Mouse (Mus musculus) cerebral cortex, adult 2 months (tissue): Measurements from ENCODE around the gene Chst3.

ENCODE experiments used
- WGBS: fragments of 180-500 bp; shearing (Covaris S2); methylation state at CpG from one replicate; pipeline ENCODE4 v1.1.7; 2018; 5-methylcytosine and 5-hydroxymethylcytosine counted together

Gene Chst3

DNA sequence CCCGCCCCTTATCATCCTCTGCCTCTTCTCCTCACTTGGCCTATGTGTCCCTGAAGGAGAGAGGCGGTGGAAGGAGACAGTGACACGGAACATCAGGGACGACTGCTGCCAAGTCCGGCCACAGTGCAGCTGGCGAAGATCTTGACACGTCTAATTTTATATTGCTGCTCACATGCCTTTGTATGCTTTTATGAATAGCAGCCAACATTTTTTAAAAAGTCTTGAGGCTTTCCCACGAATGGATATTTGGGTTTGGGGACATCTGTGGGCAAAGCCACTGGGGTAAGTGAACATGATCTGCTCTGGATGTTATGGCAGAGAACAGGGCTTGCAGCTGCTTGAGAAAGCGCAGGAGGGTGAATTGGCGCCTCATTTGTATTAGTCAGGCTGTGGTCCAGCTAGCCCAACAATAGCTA, 21.6 kb downstream of the Chst3 start:
- WGBS: 60% methylated on average over 10 of the region's 10 CpGs

DNA sequence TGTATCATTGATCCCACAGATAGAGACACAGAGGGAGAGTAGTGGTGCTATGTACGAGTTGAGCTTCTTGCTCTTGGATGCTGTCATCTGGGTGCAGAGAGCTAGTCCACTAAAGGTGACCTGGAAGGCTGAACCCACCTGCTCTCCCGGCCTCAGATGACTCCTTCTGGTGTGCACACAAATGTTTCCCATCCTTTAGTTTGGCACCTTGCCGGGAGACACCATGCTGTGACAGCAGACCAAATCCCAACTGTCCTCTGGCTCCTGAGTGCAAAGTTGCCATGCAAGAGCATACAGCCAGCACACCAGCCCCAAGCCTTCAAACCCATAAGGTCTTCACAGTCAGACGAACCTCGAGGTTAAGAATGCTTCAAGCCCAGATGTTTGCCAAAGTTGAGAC, 22.1 kb downstream of the Chst3 start:
- 63% methylated on average over 5 of the region's 5 CpGs for WGBS

DNA sequence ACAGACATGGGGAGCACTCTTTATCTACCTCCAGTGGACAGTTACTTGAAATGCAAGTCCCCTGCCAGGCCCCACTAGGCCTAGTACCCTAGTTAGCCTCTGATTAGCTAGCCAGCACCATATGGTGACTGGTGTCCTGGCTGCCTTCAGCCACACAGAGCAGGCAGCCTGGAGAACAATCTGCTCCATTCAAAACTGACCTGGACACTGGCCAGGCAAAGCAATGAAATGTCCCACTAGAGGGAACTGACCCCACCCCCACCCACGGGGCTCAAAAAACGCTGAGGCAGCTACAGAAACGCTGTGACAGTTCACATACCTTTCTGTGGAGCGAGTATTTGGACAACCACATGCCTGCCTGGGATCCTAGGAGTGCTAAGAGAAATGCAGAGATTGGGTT, 24.0 kb downstream of the Chst3 start:
- WGBS: 42% methylated on average over 4 of the region's 4 CpGs

DNA sequence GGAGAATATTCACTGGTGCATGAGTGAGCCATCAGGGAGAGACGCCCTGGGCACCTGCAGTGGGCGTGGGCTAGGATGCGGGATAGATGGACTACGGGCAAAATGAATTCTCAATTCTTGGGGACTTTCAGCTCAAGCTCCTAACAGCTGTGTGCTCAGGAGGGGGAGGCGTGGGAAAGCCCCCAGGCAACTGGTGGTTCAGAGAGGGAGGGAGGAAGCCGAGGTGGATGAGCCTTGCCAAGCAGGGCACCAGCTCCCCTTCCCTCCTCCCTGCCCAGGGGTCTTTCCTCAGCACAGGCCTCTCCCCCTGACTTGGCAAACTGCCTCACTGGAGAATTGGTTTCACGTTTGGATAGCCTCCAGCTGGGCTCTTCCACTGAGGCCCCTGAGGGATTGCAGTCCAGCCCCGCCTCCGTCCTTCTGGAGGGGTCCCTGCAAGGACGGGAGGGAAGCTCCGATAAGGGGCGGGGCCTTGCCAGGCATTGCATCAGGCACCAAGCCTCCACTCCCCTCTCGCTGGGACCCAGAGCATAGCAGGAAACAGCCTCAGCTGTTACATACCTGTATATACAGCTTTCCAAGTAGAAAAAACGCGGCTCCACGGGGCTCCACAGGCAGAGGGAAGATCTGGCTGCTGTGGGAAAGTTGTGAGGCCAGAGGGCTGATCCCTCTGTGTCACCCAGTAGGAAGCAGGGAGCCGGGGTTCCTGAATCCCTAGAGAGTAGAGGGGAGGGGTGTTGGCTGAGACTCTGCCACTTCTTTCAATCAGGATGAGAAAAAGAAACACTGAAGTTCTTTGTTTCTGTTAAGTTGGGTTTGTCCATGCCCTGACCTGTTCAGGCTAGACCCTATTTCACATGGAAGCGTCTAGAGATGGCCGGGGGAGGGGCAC, 25.3 kb downstream of the Chst3 start:
- 17% methylated on average over 19 of the region's 19 CpGs for WGBS

DNA sequence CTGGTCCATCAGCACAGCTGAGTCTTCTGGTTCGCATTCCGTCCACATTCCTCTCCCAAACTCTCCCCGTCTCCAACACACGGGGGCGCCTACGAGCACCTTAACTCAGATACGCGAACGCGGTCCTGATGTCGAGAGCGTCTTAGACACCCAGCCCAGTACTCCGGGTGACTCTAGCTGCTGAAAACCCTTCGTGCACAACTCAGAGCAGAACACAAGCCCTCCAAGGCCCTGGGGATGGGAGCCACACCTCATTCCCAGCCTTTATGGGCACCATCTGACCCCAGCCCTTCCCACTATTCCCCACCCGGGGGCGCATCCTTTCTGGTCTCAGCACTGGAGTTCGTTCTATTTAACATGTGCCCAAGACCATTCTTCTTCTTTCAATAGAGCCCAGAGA, 27.3 kb downstream of the Chst3 start:
- under 1% methylated on average over 17 of the region's 17 CpGs for WGBS

DNA sequence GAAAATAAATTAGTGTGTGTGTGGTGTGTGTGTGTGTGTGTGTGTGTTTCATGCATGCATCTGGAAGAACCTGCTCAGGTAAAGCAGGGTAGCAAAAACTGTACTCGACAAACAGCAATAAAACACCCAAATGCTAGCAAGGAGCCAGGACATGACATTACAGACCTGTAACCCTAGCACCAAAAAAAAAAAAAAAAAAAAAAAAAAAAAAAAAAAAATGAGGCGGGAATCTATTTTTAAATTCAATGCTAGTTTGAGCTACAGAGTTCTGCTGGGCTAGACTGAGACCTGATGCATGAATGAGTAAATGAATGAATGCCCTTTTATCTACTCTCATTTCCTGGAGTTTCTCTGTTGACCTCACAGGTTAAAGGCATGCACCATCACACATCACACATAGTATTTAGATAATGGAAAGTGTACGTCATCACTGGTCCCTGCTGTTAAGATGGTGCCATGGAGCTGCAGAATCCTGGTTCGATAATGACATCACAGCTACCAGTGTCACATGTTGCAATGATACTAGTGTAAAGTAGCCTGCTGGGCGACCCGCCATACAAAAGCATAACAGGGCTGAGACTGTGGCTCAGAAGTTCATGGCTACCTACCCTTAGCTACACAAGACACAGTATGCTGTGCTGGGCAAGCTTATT, 29.4 kb downstream of the Chst3 start:
- 79% methylated on average over 6 of the region's 6 CpGs for WGBS

DNA sequence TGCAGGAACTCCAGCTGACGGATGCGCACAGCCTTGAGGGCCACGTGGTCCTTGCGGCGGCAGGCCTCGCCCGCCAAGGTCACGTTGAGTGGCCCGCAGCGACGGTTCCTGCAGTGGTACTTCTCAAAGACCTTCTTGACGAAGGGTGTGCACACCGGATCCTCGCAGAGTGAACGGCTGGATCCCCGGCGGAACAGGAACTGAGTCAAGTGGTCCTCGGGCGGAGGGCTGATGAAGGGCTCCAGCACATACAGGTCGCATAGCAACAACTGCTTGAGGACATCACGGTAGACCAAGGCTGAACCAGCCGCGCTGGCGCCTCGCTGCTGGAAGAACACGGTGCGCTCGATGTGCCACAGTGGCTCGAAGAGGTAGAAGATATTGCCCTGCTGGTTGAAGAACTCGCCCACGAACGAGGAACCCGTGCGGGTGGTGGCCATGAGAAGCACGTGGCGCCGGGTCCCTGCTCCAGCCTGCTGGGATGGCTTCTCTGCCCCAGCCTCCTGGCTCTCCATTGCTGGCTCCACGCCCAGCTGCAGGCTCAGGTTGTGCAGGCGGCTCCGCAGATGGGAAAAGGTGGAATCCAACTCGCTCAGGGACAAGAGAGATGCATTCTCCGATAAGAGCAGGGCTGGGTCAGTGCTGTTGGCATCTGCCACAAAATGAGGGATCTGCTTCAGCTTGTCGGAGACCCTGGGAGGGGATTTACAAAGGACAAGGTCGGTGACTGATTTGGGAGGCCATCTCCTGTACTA, 32.7 kb downstream of the Chst3 start:
- 90% methylated on average over 44 of the region's 44 CpGs for WGBS

DNA sequence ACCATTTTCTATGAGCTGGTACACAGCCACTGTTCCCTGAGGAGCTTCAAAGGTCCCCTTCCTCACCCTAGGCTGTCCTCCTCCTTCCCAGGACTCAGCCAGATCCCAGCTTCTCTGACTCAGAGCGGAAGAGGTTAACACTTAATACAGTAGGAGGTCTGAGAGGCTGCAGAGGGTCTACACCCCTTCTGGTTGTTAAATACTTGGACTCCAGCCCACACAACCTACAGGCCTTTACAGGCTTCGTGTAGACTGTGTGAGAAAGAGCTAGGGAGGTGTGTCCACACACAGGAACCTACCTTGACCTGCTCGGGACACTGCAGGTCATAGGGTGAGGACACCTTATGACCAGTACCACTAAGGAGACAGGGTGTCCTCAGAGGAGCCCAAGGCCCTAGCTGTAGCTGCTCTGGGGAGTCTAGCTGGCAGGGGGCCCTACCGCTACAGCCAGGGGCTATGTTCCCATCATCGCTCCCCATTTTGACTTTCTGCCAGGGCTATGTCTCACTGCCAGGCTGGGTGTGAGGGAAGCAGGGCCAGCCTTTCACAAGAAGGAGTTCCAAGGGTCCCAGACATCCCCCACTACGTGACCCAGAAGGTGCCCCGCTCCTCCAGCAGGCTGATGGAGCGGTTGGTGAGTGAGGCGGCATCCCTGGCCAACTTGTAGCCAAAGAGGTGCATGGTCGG, 33.9 kb downstream of the Chst3 start:
- 78% methylated on average over 10 of the region's 10 CpGs for WGBS

DNA sequence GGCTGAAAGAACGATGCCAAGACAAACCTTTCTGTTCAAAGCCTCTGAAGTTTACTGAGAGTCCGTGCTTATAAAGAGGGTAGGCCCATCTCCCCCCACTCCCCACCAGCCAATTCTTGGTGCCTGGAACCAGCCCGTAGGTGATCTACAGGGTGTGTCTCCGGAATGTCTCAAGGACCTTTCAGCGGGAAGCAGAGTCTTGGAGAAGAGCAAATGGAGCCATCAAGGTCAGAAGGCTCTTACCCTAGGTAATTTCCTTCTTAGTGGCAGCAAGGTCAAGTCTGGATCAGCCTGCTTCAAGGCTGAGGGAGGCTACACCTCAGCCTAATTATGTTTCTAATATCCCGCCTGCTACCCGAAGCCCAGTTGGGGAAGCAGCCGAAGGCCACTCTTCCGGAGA, 43.8 kb downstream of the Chst3 start:
- WGBS: 93% methylated on average over 9 of the region's 9 CpGs

DNA sequence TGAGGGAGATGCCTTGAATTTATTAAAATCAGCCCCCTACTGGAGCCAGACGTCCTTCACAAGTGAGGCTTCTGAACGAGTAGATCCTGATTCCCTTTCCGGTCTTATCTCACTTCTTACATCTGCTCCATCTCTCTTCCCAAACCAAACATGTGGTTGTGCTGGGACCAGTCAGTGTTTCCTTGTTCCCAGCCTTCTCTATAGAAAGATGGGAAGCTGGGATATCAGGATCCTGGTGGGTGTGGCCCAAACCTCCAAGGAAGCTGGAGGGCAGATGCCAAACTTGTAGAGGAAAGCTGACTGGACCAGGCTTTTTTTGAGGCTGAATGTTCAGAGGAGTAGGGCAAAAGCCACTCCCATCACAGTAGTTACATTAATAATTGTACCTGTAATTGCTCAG, 44.6 kb downstream of the Chst3 start:
- 49% methylated on average over 3 of the region's 3 CpGs for WGBS

DNA sequence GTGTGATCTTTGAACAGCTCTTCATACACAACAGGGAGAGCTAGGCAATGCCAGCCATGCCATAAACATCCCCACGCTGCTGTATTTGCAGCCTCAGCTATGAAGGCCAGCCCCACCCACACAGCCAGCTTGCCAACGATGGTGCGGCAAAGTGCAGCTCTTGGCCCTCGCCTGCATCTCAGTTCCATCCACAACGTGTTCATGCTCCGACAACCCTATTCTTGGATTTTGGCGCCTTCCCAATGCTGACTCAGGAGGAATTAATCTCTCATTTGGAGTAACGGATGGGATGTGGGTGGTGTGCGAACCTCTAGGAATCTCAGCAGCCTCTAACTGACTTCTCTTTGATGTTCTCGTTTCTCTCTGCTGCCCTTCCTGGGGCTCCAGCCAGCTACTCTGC, 46.0 kb downstream of the Chst3 start:
- WGBS: 24% methylated on average over 10 of the region's 10 CpGs

DNA sequence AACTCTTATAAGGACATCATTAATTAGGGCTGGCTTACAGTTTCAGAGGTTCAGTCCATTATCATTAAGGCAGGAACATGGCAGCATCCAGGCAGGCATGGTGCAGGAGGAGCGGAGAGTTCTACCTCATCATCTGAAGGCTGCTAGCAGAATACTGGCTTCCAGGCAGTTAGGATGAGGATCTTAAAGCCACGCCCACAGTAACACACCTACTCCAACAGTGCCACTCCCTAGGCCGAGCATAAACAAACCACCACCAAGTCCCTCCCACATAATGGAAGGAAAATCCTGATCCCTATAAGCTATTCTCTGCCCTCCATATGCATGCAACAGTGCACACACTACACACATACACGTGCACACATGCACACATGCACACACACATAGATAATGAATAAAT, 46.8 kb downstream of the Chst3 start:
- 81% methylated on average over 4 of the region's 4 CpGs for WGBS

DNA sequence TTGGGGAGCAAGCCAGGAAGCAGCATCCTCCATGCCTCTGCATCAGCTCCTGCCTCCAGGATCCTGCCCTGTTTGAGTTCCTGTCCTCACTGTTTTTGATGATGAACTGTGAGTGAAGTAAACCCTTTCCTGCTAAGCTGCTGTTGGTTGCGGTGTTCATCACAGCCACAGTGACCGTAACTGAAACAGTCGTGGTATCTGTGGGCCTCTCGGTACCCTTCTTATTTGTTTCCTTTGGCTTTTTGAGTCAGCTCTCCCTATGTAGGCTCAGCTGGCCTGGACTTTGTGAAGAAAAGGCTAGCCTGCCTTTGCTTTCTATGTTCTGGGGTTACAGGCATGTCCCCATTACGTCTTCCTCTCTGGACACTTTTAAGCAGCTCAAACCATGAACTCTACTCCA, 47.7 kb downstream of the Chst3 start:
- WGBS: 97% methylated on average over 5 of the region's 5 CpGs

DNA sequence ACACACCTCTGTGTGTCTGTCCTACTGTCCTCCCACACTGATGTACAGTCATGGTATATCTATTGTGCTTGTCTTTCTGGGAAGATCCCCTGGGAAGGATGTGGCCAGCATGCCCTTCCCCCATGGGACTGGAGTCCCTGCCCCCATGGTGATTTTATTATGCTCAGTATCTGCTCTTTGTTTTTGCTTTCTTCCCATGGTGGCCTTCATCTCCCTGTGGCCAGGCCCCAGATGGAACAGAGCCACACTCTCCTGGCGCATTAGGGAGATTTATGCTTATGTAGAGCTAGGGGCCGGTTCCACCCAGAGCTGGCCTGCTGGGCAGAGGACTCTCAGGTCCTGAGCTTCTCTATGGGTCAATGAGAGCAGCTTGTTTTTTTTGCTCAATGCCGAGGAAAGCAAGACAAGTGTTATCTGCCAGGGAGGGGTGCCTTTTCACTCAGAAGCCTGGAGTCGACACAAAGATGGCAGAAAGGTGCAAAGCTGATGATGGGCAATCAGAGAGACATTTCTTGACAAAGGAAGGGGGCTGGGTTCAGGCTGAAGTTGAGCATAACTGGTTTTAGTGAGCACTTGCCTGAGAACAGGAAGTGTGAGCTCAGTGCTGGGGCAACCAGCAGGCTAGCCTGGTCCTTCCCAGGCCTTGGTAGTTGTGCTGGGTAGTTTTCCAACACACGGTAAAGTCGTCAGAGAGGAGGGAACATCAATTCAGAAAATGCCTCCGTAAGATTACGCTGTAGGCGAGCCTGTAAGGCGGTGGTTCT, 48.6 kb downstream of the Chst3 start:
- WGBS: 87% methylated on average over 10 of the region's 10 CpGs

DNA sequence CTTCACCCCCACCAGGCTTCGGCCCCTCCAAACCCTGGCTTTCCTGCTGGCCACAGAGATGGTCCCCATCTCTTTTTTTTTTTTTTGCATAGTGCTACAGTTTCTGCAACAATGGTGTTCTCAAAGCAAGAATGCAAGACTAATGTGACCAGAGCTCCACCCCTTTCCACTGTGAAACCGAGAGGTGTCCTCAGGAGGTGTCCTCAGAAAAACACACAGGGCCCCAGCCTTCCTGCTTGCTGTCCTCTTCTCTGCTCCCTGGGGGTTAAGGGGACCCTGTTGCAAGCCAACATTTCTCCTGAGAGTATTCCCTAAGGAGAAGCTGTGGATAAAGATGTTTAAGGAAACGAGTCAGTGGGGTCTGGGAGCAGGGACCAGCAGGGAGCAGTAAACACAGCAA, 50.1 kb downstream of the Chst3 start:
- 84% methylated on average over 3 of the region's 3 CpGs for whole genome bisulfite sequencing

DNA sequence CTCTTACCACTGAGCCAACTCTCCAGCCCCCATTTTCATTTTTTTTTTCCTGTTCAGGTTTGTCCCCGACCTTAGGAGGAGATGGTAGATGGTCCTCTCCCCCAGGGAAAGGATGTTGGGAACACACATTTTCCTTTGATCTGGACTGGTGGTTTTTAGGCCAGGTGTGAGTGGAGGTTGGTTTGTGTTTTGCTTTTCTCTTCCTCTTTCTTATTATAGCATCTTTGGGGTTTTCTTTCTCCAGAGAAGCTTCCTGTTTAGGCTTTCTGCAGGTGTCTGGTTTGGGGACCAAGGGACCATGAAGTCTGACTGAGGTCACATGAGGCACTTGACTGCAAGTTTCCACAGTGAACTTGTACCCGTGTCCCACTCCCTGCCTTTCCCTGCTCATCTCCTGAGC, 50.8 kb downstream of the Chst3 start:
- 73% methylated on average over 2 of the region's 2 CpGs for WGBS

DNA sequence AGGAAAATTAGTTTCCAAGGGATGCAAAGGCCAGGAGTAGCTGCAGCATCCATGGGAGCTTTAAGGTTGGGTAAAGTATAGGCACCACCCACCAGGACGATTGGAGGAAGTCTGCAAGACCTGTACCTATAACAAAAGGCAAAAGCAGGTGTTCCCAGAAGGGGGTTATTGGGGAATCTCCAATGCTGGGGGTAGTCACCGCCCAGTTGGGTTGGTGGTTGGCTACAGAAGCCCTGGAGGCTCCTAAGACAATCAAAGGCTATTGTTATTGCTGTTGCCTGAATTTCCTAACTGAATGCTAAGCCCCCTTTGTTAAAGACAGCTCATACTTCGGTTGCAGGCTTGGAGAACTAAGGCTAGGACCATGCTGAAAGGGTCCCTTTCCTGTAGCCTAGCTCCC, 53.0 kb downstream of the Chst3 start:
- WGBS: 70% methylated on average over 3 of the region's 3 CpGs

DNA sequence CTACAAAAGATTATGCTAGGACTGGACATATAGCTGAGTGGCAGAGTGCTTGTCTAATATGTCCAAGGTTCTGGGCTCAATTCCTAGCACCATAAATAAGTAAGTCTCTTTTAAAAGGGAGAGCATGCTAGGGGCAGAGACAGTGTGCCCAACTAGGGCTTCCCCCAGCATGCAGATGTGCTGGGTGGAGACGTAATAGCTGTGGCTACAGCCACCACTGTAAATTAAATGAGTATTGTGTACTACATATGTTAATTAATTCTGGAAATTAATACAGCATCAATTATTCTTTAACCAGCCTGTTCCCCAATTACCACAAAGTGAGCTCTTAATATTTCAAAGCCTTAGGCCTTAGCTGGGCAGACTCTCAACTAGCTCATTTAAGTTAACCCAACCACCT, 54.2 kb downstream of the Chst3 start:
- WGBS: 96% methylated on average over 1 of the region's 1 CpGs

DNA sequence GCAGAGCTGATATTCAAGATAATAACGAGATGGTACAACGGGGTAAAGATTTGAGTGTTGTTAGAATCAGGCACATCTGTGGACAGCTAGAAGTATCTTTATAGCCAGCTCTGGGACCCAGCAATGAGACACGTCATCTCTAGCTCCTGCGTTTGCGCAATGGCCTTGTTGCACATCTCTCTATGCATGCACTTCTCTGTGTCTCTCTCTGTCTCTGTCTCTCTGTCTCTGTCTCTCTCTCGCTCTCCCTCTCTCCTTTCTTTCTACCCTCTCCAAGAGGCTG, 56.1 kb downstream of the Chst3 start:
- 93% methylated on average over 6 of the region's 6 CpGs for WGBS

DNA sequence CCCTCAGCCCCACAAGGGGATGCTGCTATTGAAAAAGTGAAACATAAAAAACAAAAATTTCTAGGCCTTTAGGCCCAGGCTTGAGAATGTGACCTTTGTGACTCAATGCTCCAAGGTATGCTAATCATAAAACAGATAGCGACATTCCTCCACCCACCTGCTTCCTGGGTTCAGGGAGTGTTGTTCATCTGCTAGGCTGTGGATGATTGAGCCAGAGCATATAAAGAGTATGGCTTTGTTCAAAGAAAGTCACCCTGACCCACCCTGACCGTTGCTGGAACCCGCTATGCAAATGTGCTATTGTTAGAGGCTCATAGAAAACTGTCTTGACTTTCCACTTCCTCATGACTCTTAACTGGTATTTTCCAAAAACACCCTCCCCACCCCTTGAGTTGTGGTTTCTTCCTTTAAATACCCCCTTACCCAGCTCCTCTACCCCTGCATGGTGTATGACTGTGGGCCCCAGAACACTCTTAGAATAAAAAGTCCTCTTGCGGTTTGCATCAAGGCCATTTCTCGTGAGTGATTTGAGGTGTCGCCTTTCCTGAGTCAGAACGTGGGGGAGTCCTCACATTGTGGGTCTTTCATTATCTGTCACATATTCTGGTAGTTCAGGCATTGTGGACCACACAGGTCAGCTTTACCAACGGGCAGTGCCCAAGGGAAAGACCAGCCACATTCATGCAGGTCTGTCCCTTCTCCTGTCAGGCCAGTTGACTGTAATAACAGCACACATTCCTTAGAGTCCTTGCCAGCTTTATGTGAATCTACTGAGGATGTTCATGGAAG, 56.7 kb downstream of the Chst3 start:
- WGBS: 92% methylated on average over 8 of the region's 8 CpGs

DNA sequence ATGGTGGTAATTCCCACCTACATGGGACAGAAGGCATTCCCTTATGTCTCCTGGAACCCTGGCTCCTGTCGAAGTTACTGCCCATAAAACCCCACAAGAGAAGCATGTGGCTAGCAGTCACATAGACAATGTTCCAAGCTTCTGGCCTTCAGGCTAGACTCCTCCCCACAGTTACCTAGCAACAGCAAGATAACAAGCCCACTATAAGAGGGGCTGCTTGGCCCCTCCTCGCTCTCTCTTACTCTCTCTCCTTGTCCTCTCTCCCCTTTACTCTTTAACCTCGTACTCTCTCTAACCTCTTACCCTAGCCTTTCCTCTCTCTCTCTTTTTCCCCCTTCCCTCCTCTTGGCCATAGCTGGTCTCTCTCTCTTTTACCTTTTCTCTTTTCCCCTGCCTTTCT, 57.7 kb downstream of the Chst3 start:
- 95% methylated on average over 3 of the region's 3 CpGs for WGBS
